Mouse (Mus musculus): Measurements from ENCODE around the gene Lemd1.

DNA sequence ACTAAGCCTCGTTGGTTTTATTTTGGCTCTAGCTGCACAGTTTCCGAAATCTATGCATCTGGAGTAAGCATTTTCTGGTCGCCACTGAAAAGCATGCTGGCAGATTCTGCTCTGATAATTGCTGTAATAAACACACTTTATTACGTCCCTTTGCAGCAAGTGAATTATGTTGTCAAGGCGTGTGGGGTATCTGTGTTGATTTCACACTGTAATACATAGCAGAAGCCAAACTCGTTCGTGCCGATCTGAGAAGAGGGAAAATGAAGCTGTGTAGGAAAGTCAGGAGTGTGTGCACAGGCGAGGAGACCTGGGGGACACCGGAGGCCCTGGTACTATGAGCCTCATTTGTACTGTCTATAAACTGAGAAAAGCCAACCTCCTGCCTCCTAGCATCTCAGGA, 18.2 kb downstream of the Lemd1 start:
- TF ChIP-seq POLR2A (IDR thresholded peaks at IDR 0.05; ENCODE audit: control insufficient read depth, extremely low read depth, insufficient read depth, low read length, poor library complexity) (no peak), CTCF (IDR thresholded peaks at IDR 0.05; ENCODE audit: borderline replicate concordance, control insufficient read depth, extremely low read depth, insufficient read depth, low read length, poor library complexity) (no peak)
